Mouse (Mus musculus): ENCODE measurements around the gene Scly.

- TF ChIP-seq POLR2A (IDR thresholded peaks at IDR 0.05; ENCODE audit: insufficient read depth, low read length), result no peak
- TF ChIP-seq CTCF (IDR thresholded peaks at IDR 0.05; ENCODE audit: low read depth, low read length), result no peak
Measured at GRCm38 (mm10) chr1:91364822-91365644, 66.9 kb downstream of the Scly start.

Measured in ES-Bruce4 (cell line).